Mouse (Mus musculus): ENCODE data around the gene Rbsn. TPM values are rescaled to one million over a fixed set of nuclear protein-coding genes. Genes with fewer than 3 reads are reported as not detected.

The Rbsn gene
- total RNA-seq, 2 experiments from 2014 or later: 5.0 to 9.4 TPM

GRCm38 (mm10) chr6:92184178-92184577, 30.5 kb downstream of the Rbsn start:
- ATAC-seq (replicated peaks; ENCODE audit: low FRiP score, poor library complexity, severe bottlenecking): peak; percentile 50; the same call in 1 of the 2 replicates

GRCm38 (mm10) chr6:92183621-92184131, 31.0 kb downstream of the Rbsn start, which contains the start of gene Mrps25:
Gene Mrps25 (minus strand): TSS chr6:92184033.
- peak; percentile 92 for ATAC-seq (replicated peaks; ENCODE audit: low FRiP score, poor library complexity, severe bottlenecking)

GRCm38 (mm10) chr6:92176450-92176849, 38.3 kb downstream of the Rbsn start:
- ATAC-seq (replicated peaks; ENCODE audit: low FRiP score, poor library complexity, severe bottlenecking): no peak

GRCm38 (mm10) chr6:92162724-92163123, 52.0 kb downstream of the Rbsn start:
- ATAC-seq (replicated peaks; ENCODE audit: low FRiP score, poor library complexity, severe bottlenecking): no peak

- no peak for ATAC-seq (replicated peaks; ENCODE audit: low FRiP score, poor library complexity, severe bottlenecking)
These were observed 55.9 kb downstream of the Rbsn start for GRCm38 (mm10) chr6:92158801-92159200.

GRCm38 (mm10) chr6:92153774-92154173, 61.0 kb downstream of the Rbsn start:
- no peak for ATAC-seq (replicated peaks; ENCODE audit: low FRiP score, poor library complexity, severe bottlenecking)

GRCm38 (mm10) chr6:92145881-92146280, 68.8 kb downstream of the Rbsn start:
- no peak for ATAC-seq (replicated peaks; ENCODE audit: low FRiP score, poor library complexity, severe bottlenecking)

Other genes with a start within 250 kb of the Rbsn start
- not detected in 2 replicates for gene Fgd5, start 236.0 kb downstream of the Rbsn start, total RNA-seq (2015; ENCODE audit: low replicate concordance)
- gene Fgd5, start 236.0 kb downstream of the Rbsn start, total RNA-seq (2017; ENCODE audit: low replicate concordance): 0.61 TPM in 1 of 2 replicates, not detected in the other
- 46.5 and 61.3 TPM in 2 replicates for gene Nr2c2, start 123.5 kb downstream of the Rbsn start, total RNA-seq (2015; ENCODE audit: low replicate concordance)
- gene Nr2c2, start 123.5 kb downstream of the Rbsn start, total RNA-seq (2017; ENCODE audit: low replicate concordance): 63.6 and 72.8 TPM in 2 replicates
- 4.2 and 20.2 TPM in 2 replicates for gene Mrps25, start 30.9 kb downstream of the Rbsn start, total RNA-seq (2015; ENCODE audit: low replicate concordance)
- 6.9 and 17.2 TPM in 2 replicates for gene Mrps25, start 30.9 kb downstream of the Rbsn start, total RNA-seq (2017; ENCODE audit: low replicate concordance)
- gene Trh, start 29.7 kb upstream of the Rbsn start, total RNA-seq (2015; ENCODE audit: low replicate concordance): not detected in 2 replicates
- not detected in 2 replicates for gene Trh, start 29.7 kb upstream of the Rbsn start, total RNA-seq (2017; ENCODE audit: low replicate concordance)

All from erythroid progenitor cell, adult 5-6 weeks (primary cell).